Mouse (Mus musculus) frontal cortex, adult (tissue): ENCODE measurements at regions not wholly inside any gene's neighbourhood (a gene's known extent, or its start where the extent isn't known, plus 50 kb on each side); places are given as distances from the start of the nearest gene placed in this dataset.

Experiments used
- ATAC-seq: cut with Nextera tagmentation; 2 replicates; pipeline ENCODE4 v1.9.2; 2017; ENCODE audit warnings: mild to moderate bottlenecking, moderate library complexity, mixed read lengths; ENCODE audit not compliant: low TSS enrichment

GRCm38 (mm10) chr14:39532689-39533088 lies 59.8 kb upstream of the Nrg3 start:
- ATAC-seq = peak; percentile 91
